Comparison of ENCODE assay signal across 7 mouse cellular contexts in the genomic region with DNA sequence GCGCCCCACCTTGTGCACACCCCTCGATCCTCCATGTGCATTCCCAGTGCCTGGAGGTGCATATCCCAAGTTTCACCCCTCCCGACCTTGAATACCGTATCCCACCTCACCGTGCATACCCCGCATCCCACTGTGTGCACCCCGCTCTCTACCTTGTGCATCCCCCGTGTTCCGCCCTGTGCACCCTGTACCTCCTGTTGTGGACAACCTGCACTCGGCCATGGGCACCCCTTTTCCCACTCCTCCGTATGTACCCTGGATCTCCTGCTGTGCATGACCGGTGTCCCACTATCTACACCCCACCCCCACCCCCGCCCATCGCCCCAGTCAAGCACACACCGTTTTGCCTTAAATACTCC. TPM values are rescaled to one million over a fixed set of nuclear protein-coding genes. Genes with fewer than 3 reads are reported as not detected.
DNase-seq lines count a peak whose midpoint lies in the region; ATAC-seq and TF ChIP-seq lines count a peak whose summit lies in the region.

No protein-coding gene starts in this region.

- H3K4me3 ChIP-seq in lung, embryonic 15.5 days, result peak overlapping the region; percentile 85
- H3K4me3 ChIP-seq in embryonic facial prominence, embryonic 12.5 days, result peak overlapping the region; percentile 77
- peak overlapping the region; percentile 77 for H3K4me3 ChIP-seq in hindbrain, postnatal 0 days (ENCODE audit: low read length)
- H3K4me3 ChIP-seq in midbrain, embryonic 15.5 days, result peak overlapping the region; percentile 85

- TF ChIP-seq CTCF in hindbrain, postnatal 0 days (IDR thresholded peaks at IDR 0.05; ENCODE audit: low read depth), result no peak

- no peak for DNase-seq in lung, postnatal 36 days
- no peak for DNase-seq in hindbrain, postnatal 0 days (ENCODE audit: low spot score)
- no peak for DNase-seq in urinary bladder, postnatal 25 days (ENCODE audit: low spot score)
- DNase-seq in adrenal gland, adult (ENCODE audit: inconsistent age in 2 of 2, low spot score in 1 of 2), result no peak

- no peaks in the 10 kb centered on the region for H3K27me3 ChIP-seq in lung, embryonic 15.5 days
- H3K27me3 ChIP-seq in embryonic facial prominence, embryonic 12.5 days, result no peaks in the 10 kb centered on the region
- H3K27me3 ChIP-seq in hindbrain, postnatal 0 days (ENCODE audit: insufficient read depth, low read length), result no peaks in the 10 kb centered on the region
- no peaks in the 10 kb centered on the region for H3K27me3 ChIP-seq in midbrain, embryonic 15.5 days (replicated peaks)

- peak overlapping the region; percentile 89 for H3K9ac ChIP-seq in lung, embryonic 15.5 days
- H3K9ac ChIP-seq in embryonic facial prominence, embryonic 12.5 days, result peak overlapping the region; percentile 80
- H3K9ac ChIP-seq in hindbrain, postnatal 0 days (replicated peaks; ENCODE audit: low read length), result peak overlapping the region; percentile 76
- peak overlapping the region; percentile 64 for H3K9ac ChIP-seq in midbrain, embryonic 15.5 days

- H3K36me3 ChIP-seq in lung, embryonic 15.5 days, result no peaks in the 10 kb centered on the region
- no peaks in the 10 kb centered on the region for H3K36me3 ChIP-seq in embryonic facial prominence, embryonic 12.5 days
- H3K36me3 ChIP-seq in hindbrain, postnatal 0 days (ENCODE audit: insufficient read depth, low read length), result no peaks in the 10 kb centered on the region
- no peaks in the 10 kb centered on the region for H3K36me3 ChIP-seq in midbrain, embryonic 15.5 days (replicated peaks)

- ATAC-seq in lung, embryonic 15.5 days (ENCODE audit: borderline replicate concordance, extremely low read depth, low FRiP score, low TSS enrichment), result no peak
- ATAC-seq in embryonic facial prominence, embryonic 12.5 days (ENCODE audit: insufficient number of reproducible peaks, insufficient read depth, low FRiP score, low TSS enrichment), result peak; percentile 57
- ATAC-seq in hindbrain, postnatal 0 days, result no peak; the same call in 1 of the 2 replicates
- ATAC-seq in midbrain, embryonic 15.5 days (replicated peaks), result peak; percentile 50

- H3K4me1 ChIP-seq in lung, embryonic 15.5 days, result peaks cover 12% of the 10 kb centered on the region
- peaks cover 7% of the 10 kb centered on the region for H3K4me1 ChIP-seq in embryonic facial prominence, embryonic 12.5 days
- H3K4me1 ChIP-seq in hindbrain, postnatal 0 days (ENCODE audit: insufficient read depth, low read length), result peaks cover 5% of the 10 kb centered on the region
- peaks cover 15% of the 10 kb centered on the region for H3K4me1 ChIP-seq in midbrain, embryonic 15.5 days

- 3% methylated on average over 15 of the region's 15 CpGs for WGBS in lung, embryonic 15.5 days
- 1% methylated on average over 15 of the region's 15 CpGs for WGBS in embryonic facial prominence, embryonic 12.5 days
- WGBS in hindbrain, postnatal 0 days, result 2% methylated on average over 15 of the region's 15 CpGs
- WGBS in midbrain, embryonic 15.5 days, result 2% methylated on average over 15 of the region's 15 CpGs

- peak overlapping the region; percentile 99 for H3K4me2 ChIP-seq in lung, embryonic 15.5 days
- H3K4me2 ChIP-seq in embryonic facial prominence, embryonic 12.5 days (replicated peaks), result peak overlapping the region; percentile 96
- H3K4me2 ChIP-seq in hindbrain, postnatal 0 days (ENCODE audit: low read depth, low read length), result peak overlapping the region; percentile 98
- peak overlapping the region; percentile 87 for H3K4me2 ChIP-seq in midbrain, embryonic 15.5 days

- no peak overlapping the region for H3K27ac ChIP-seq in lung, embryonic 15.5 days
- no peak overlapping the region for H3K27ac ChIP-seq in embryonic facial prominence, embryonic 12.5 days
- H3K27ac ChIP-seq in hindbrain, postnatal 0 days, result no peak overlapping the region
- 0 out of 2 replicates have a peak overlapping the region, but pooled peaks have one; percentile 0 for H3K27ac ChIP-seq in midbrain, embryonic 15.5 days

- H3K9me3 ChIP-seq in lung, embryonic 15.5 days, result no peaks in the 10 kb centered on the region
- H3K9me3 ChIP-seq in embryonic facial prominence, embryonic 12.5 days, result no peaks in the 10 kb centered on the region
- H3K9me3 ChIP-seq in hindbrain, postnatal 0 days (ENCODE audit: low read length), result no peaks in the 10 kb centered on the region
- H3K9me3 ChIP-seq in midbrain, embryonic 15.5 days, result no peaks in the 10 kb centered on the region

RNA-seq across cellular contexts. Expression of gene B3glct, which starts 0.9 kb away (rescaled TPM):
- 15.7 and 16.2 TPM in 2 replicates for polyA plus RNA-seq in lung, embryonic 15.5 days (2015; fragmentation: Nextera tagmentation; extraction: Ambion mirVana)
- polyA plus RNA-seq in embryonic facial prominence, embryonic 12.5 days (2016; fragmentation: Nextera tagmentation; extraction: Ambion mirVana), result 15.7 and 16.9 TPM in 2 replicates
- total RNA-seq in hindbrain, postnatal 0 days (2014; rRNA removed), result 18.7 and 22.4 TPM in 2 replicates
- 13.1 and 14.4 TPM in 2 replicates for polyA plus RNA-seq in hindbrain, postnatal 0 days (2015; fragmentation: Nextera tagmentation; extraction: Ambion mirVana)
- 14.7 and 15.7 TPM in 2 replicates for polyA plus RNA-seq in midbrain, embryonic 15.5 days (2015; fragmentation: Nextera tagmentation; extraction: Ambion mirVana)

RNA-seq across cellular contexts. Expression of gene Hsph1, which starts 42.8 kb away (rescaled TPM):
- 52.7 and 55.0 TPM in 2 replicates for polyA plus RNA-seq in lung, embryonic 15.5 days (2015; fragmentation: Nextera tagmentation; extraction: Ambion mirVana)
- 81.7 and 83.7 TPM in 2 replicates for polyA plus RNA-seq in embryonic facial prominence, embryonic 12.5 days (2016; fragmentation: Nextera tagmentation; extraction: Ambion mirVana)
- total RNA-seq in hindbrain, postnatal 0 days (2014; rRNA removed), result 18.9 and 21.0 TPM in 2 replicates
- polyA plus RNA-seq in hindbrain, postnatal 0 days (2015; fragmentation: Nextera tagmentation; extraction: Ambion mirVana), result 59.4 and 60.8 TPM in 2 replicates
- polyA plus RNA-seq in midbrain, embryonic 15.5 days (2015; fragmentation: Nextera tagmentation; extraction: Ambion mirVana), result 103 and 105 TPM in 2 replicates

Comparison
In these comparisons a context has a peak if more than half of its experiments do, and no peak if none do; other contexts are left out.
1. ATAC-seq: peak in embryonic facial prominence, embryonic 12.5 days (single experiment) and midbrain, embryonic 15.5 days (single experiment); none in lung, embryonic 15.5 days (single experiment) and hindbrain, postnatal 0 days (single experiment).
2. Peak in every context shown above with its lines, with median percentiles within 50 percentile points of each other: H3K4me2 ChIP-seq, H3K4me3 ChIP-seq and H3K9ac ChIP-seq.